Mouse (Mus musculus): ENCODE data around the gene Csmd2.

Gene Csmd2

GRCm38 (mm10) chr4:128411941-128412630, 424.4 kb downstream of the Csmd2 start:
- DNase-seq (ENCODE audit: low spot score) = no peak

- DNase-seq (ENCODE audit: low spot score) = no peak
Measured at GRCm38 (mm10) chr4:128414741-128415140, 427.1 kb downstream of the Csmd2 start.

DNA sequence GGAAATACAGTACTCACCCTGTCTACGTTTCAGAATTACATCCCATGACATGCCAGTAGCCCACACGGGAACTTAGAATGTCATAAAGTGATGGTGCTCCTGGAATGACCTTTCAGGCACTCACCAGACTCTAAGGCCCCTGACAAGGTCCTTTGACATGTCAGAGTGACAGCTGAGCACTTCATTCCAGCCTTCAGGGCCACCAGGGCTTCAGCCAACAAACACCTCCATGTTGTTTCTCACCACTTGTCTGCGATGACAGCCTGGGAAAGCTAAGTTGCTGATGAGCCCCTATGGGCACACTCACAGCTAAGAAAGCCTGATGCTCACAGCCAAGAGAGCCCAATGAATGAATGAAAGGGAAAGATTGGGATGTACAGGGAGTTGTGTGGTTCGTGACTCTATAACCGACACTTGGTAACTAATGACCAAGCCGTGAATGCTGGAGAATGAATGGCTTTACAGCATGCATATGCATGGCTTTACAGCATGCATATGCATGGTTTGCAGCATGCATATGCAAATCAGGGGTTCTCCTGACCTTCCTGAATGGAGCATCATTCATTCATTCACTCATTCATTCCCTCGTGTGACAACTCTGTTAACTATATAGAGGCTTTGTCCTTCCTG, 432.4 kb downstream of the Csmd2 start:
- no peak for DNase-seq (ENCODE audit: low spot score)

DNA sequence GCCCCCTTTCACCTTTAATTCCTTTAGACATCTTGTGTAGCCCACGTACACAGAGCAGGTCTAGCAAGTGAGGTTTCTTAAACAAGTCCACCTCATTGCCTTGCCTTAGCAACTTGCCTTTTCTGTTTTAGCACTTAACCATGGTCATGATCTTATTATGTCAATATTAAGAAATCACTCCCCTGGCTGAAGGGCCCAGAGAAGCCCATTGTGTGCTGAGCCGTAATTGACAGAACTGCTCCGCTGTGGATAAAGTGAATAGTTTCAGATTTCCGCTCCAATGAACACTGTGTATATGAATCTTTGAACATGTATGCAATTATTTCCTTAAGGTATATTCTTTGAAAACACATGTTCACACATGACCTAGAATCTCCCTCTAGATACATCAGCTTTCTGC, 434.8 kb downstream of the Csmd2 start:
- DNase-seq (ENCODE audit: low spot score) = no peak

- no peak for DNase-seq (ENCODE audit: low spot score)
Measured at GRCm38 (mm10) chr4:128425339-128425738, 437.7 kb downstream of the Csmd2 start.

DNA sequence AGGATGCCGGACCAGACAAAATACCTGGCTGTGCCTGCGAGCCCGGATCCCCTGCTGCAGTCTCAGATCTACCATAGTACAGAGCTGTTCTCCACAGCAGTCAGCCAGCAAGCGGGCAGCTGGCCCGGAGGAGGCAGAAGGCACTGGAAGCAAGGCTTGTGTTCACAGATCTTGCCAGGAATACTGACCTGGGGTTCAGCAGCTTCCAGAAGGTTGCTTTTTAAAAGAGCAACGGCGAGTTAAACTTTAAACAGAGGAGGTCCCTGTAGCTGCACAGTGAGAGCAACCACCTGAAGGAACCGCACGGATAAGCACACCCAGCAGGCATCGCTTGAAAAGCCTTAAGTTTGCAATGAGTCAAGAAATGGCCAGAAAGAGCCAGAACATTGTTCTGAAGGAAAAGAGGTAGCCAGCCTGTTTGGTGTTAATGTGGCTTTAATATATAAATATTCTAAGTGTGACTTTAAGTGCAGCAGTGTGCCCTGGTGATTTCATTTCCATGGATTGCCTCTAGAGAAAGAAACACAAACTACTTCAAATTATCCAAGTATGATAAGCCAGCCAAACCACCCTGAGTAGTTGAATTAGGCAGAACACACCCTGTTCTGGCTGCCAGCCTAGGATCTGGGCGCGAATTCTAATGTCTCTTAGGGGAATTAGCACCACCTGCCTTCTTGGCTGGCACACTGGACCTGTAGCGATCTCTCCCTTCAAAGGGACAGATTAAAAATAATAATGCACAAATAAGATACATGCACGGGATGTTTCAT, 439.8 kb downstream of the Csmd2 start:
- DNase-seq (ENCODE audit: low spot score) = no peak

DNA sequence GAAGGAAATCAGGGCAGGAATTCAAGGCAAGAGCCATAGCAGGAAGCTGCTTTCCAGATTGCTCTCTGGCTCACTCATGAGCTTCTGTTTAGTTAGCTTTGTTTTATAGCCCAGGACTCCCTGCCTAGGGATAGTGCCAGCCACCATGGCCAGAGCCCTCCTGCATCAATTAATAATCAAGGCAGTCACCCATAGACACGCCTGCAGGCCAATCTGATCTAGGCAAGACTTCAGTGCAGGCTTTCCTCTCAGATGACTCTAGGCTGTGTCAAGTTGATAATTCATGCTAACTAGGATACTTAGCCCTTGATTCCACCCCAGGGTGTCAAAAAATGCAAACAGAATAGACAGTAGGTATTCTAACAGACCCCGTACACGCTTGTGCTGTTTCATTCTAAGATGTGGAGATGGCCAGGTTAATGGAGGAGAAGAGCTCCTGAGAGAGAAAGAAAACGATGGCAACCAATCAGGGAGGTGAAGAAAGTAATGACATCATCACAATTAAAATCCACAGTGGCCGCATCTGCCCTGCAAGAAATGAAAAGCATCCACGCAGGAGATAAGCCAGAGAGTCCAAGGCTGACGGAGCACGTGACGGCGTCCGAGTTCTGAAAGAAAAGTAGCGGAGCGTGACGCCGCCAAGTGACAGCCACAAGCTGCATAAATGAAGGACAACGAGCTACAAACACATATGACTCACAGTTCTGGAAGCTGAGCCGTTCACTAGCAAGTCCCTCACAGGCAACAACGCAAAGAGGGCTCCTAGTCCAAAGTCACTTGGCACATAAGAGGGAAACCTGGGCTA, 440.8 kb downstream of the Csmd2 start:
- DNase-seq (ENCODE audit: low spot score) = no peak

DNA sequence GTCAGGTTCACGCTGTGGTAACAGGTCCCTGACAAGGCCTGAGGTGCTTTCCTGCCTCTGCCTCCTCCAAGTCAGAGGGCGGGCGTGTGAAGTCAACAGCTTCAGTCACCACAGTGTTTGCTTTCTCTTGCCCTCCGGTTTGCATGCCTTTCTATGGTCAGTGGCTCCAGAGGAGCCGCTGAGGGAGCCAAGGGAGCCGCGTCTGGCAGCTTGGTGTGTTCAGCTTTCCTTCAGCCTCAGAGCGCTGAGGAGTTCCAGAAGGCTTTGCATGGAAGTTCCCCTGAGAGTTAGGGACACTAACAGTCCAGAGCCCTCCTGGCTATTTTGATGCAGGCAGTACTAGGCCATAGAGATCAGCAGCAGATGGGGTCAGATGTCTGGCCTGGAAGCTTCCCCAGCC, 441.9 kb downstream of the Csmd2 start:
- DNase-seq (ENCODE audit: low spot score) = no peak

DNA sequence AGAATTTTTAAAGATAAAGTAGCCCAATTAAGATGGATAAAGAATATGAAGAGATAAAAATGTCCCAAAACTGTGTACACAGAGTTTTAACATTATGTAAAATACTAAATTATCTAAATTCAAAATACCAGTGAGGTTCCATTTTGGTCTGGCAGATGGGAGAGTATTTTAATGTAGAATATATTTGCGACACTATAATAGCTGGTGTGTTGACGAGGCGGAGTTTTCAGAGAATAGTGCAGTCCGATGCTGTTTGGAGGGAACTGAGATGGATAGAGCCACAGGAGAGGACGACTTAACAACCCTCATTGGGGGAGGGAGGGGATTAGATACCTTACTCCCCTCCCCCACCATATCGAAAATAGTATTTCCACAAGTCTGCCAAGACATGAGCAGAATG, 452.9 kb downstream of the Csmd2 start:
- DNase-seq (ENCODE audit: low spot score) = no peak

DNA sequence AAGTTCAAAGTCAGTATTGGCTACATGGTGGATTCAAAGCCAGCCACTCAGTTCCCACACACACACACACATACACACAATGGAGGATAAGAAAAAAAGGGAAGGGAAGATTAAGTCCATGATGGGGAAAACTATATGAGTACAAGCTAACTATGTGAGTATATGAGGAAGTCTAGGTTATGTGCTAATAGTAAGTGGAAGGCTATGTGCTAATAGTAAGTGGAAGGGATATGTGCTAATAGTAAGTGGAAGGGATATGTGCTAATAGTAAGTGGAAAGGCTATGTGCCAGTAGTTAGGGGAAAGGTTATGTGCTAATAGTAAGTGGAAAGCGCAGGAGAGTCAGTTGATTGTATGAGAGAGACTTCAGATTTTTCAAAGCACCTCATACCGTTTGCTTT, 453.6 kb downstream of the Csmd2 start:
- no peak for DNase-seq (ENCODE audit: low spot score)

- no peak for DNase-seq (ENCODE audit: low spot score)
Measured at GRCm38 (mm10) chr4:128442791-128443190, 455.1 kb downstream of the Csmd2 start.

DNA sequence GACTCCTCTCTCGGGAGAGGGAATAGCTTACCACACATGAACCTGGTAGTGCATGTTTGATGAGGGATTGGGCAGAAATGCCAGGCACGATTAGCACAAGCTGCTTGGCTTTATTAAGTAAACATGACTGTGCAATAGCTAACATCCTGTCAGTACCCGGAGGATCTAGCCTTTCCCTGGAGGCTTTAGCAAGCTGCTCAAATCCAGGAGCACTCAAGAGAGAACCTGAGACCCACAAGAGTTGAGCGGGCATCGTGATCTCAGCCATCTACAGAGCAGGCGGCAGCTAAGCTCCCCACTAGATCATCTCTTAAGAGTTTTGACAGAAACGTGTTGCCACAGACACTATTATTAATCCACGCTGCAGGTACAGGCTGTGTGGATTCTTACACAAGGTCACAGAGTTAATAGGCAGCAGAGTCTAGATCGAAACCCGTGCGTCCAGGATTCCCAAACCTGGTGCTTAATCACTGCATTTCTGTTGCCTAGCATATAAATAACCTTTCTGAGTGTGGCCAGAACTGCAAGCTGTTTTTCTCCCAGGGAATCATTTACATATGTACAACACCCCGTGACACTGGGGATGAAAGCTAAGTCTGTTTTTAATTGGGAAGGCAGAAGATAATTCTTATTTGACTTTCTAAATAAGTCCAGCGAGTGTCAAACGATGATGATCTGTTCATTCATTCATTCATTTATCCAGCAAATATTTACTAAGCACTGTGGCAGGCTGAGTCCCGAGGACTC, 458.0 kb downstream of the Csmd2 start:
- no peak for DNase-seq (ENCODE audit: low spot score)

DNA sequence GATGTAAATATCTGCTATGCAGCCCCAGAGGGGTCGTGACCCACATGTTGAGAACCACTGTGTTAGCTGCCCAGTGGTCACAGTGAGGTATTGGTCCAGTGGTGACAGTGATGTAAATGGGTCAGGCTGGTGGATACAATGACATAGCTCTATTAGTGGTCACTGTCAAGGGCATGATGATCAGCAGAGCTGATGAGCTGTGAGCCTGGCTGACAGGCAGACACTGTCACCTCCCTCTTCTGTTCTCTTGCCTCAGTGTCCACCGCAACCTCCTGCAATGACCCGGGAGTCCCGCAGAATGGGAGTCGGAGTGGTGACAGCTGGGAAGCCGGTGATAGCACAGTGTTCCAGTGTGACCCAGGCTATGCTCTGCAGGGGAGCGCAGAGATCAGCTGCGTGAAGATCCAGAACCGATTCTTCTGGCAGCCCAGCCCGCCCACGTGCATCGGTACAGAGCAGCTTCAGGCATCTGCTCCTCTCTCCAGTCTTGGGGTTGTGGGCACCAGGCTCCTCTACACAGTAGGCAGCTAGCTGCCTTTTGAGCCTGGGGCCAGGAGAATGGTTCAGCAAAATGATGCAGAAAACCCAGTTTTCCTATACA, 461.3 kb downstream of the Csmd2 start:
- peak; percentile 45 for DNase-seq (ENCODE audit: low spot score)

GRCm38 (mm10) chr4:128450137-128450536, 462.5 kb downstream of the Csmd2 start:
- DNase-seq (ENCODE audit: low spot score) = peak; percentile 28

GRCm38 (mm10) chr4:128450974-128451373, 463.3 kb downstream of the Csmd2 start:
- DNase-seq (ENCODE audit: low spot score) = no peak

- no peak for DNase-seq (ENCODE audit: low spot score)
Measured at GRCm38 (mm10) chr4:128451383-128451794, 463.7 kb downstream of the Csmd2 start.

GRCm38 (mm10) chr4:128466708-128467107, 479.1 kb downstream of the Csmd2 start:
- no peak for DNase-seq (ENCODE audit: low spot score)

DNA sequence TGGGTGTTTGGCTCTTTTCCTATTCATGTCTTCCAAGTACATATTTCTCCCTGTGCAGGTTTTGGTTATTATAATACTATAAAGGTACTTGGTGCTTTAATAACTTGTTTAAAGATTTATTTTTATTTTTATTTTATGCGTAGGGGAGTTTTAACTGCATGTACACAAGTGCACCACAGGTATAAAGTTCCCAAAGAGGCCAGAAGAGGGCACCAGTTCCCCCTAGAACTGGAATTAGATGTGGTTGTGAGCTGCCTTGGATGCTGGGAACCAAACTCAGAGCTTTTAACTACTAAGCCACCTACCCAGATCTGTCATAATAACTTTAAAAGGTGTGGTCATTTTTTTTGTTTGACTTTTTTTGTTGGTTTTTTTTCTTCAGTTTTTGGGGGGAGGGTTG, 480.4 kb downstream of the Csmd2 start:
- no peak for DNase-seq (ENCODE audit: low spot score)

DNA sequence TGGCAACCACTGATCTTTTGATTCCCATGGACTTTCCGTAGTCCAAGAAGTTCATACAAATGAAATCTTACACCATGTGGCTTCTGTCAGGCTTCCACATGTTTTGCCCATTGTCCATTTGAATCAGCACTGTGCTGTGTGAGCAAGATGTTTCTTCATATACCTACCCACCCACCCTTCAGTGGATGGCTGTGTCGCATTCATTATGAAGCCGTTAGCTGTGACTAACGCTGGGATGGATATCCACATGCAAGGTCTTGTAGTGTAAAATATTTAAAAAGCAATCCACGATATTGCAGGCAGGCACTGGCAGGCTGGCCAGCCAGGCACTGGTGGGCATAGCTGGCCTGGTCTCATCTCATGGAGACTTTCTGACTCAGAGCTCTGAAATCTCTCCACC, 488.6 kb downstream of the Csmd2 start:
- DNase-seq (ENCODE audit: low spot score) = no peak

DNA sequence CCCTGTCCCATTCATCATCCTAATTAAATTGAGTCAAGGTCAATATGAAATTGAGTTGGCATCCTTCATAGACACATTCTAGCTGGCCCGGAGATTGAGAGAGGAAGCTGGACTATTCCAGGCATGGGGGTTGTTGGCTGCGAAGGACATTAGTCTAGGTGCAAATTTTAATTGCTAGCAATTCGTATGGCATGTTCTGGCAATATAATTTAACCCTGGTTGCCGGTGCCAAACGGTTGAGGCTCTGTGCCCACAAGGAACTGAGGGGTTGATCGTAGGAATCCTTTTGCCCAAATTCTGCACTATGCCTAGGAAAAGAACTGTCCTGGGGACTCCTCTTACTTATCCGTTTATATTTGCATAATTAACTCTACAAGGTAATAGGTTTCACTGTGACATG, 496.2 kb downstream of the Csmd2 start:
- no peak for DNase-seq (ENCODE audit: low spot score)

- DNase-seq (ENCODE audit: low spot score) = no peak
Measured at GRCm38 (mm10) chr4:128484679-128485078, 497.0 kb downstream of the Csmd2 start.
